Mouse (Mus musculus): ENCODE measurements around the gene Zfp871. TPM values are rescaled to one million over a fixed set of nuclear protein-coding genes. Genes with fewer than 3 reads are reported as not detected.
"Not testable (repeated sequence)": the region's sequence is repeated elsewhere in the genome, so short reads cannot be mapped to it uniquely, and the experiment has no call there.

The Zfp871 gene
- polyA plus RNA-seq, 1 experiment from 2014 or later, result 50.5 TPM

DNA sequence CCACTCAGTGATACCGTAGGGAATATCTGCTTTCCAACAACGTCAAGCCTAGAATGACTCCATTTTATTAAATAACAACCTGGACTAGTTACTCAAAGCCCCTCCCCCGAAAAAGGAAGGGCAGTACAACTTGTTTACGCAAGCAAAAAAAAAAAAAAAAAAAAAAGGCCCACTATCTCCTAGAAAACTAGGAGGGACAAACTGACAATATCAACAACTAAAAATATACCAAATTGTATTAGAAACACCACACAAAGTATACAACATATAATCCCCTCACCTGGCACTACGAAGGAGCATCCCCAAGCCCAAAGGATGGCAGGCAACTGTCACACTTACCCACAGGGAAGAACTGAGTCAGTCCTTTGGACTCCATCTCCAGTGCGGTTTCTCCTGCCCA lies 1.1 kb downstream of the Zfp871 start:
- DNase-seq (ENCODE audit: extremely low spot score, low spot score), result no peak
- Histone ChIP-seq H3K27ac (no peak overlapping the region), H3K36me3 (replicated peaks) (peaks cover 48% of the 10 kb centered on the region), H3K27me3 (ENCODE audit: poor library complexity, severe bottlenecking) (no peaks in the 10 kb centered on the region), H3K4me1 (peaks cover 23% of the 10 kb centered on the region), H3K9me3 (peaks cover 13% of the 10 kb centered on the region), H3K4me3 (peak overlapping the region; percentile 95)
- 81% methylated on average over 6 of the region's 6 CpGs for WGBS

DNA sequence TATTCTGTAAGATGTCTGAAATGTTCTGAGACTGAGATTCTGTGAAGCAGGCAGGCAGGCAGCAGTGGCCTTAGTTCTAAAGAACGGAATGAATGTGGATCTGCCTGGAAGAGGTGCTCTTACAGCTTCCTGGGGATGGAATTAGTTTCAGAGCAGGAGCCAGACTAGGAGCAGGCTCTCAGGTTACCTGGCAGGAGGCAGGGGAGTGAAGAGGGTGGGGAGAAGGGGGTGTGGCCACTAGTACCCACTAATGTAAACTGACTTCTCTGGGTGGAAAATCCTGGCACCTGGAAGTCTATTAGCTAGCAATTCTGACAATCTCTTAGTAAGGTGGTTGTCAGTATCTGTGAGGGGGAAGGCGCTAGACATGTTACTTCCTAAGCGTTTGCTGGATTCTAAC lies 2.4 kb downstream of the Zfp871 start:
- Histone ChIP-seq H3K27me3 (ENCODE audit: poor library complexity, severe bottlenecking) (no peaks in the 10 kb centered on the region), H3K9me3 (peaks cover 13% of the 10 kb centered on the region), H3K4me3 (no peak overlapping the region; the same call in 1 of the 2 replicates), H3K36me3 (replicated peaks) (peaks cover 58% of the 10 kb centered on the region), H3K27ac (no peak overlapping the region), H3K4me1 (peaks cover 23% of the 10 kb centered on the region)
- WGBS, result 91% methylated on average over 3 of the region's 3 CpGs
- no peak for DNase-seq (ENCODE audit: extremely low spot score, low spot score)

DNA sequence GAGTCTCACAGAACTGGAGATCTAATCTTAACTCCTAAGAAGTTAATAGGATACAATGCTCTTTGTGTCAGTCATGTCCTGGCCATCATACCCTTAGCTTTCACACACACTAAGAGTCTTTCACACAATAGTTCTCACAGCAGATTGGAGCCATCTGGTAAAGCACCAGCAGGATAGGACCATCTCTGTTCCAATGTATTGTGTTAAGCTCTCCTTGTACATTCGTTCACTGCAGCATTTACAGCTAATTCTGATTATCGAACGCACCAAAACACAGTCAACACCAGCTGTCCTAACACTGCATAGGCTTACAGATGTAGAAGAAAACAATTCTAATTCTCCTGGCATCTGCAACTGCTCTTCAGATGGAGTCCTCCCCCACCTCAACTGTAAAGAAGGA lies 10.5 kb downstream of the Zfp871 start:
- no peaks in the 10 kb centered on the region for H3K9me3 ChIP-seq
- H3K36me3 ChIP-seq (replicated peaks), result peaks cover 98% of the 10 kb centered on the region
- no peak overlapping the region for H3K27ac ChIP-seq
- no peaks in the 10 kb centered on the region for H3K4me1 ChIP-seq
- 97% methylated on average over 3 of the region's 3 CpGs for WGBS
- H3K4me3 ChIP-seq, result no peak overlapping the region
- no peak for DNase-seq (ENCODE audit: extremely low spot score, low spot score)
- H3K27me3 ChIP-seq (ENCODE audit: poor library complexity, severe bottlenecking), result no peaks in the 10 kb centered on the region

DNA sequence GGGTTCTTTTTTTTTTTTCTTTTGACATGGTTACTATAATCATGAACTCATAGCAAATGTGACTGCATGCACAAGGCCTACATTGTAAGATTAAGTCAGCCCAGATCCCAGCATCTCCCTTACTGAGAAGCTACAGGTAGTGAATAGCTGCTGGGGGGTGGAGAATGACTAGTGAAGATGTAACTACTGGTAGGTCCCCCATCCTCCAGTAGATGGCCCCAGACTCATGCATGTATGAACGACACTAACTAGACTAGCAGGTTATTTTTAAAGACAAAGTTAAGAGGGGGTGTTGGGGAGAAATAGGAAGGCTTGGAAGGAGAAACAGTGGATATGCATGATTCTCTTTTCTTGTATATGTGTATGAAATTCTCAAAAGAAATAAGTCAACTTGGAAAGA lies 16.9 kb downstream of the Zfp871 start:
- no peak for DNase-seq (ENCODE audit: extremely low spot score, low spot score)
- WGBS, result 92% methylated on average over 1 of the region's 1 CpGs
- Histone ChIP-seq H3K27ac (no peak overlapping the region), H3K27me3 (ENCODE audit: poor library complexity, severe bottlenecking) (no peaks in the 10 kb centered on the region), H3K4me1 (no peaks in the 10 kb centered on the region), H3K4me3 (no peak overlapping the region), H3K9me3 (peaks cover 28% of the 10 kb centered on the region), H3K36me3 (replicated peaks) (peaks cover 100% of the 10 kb centered on the region)

DNA sequence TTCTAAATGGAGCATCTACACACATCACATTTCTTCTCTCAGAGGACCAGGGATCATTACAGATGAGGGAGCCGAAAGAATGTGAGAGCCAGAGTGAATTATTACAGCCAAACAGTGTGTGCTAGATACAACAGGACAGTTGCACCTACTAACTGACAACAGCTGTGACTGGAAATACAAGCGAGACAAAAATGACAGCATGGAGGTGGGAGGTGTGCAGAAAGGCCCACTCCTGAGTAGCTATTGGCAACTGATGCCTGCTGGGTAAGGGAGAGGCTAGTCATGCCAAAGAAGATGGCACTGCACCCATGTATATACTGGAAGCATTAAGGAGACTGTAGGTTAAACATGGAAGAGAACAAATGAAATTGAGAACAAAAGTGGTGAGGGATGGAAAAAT lies 21.7 kb downstream of the Zfp871 start:
- peaks cover 49% of the 10 kb centered on the region for H3K9me3 ChIP-seq
- DNase-seq (ENCODE audit: extremely low spot score, low spot score), result no peak
- 96% methylated on average over 2 of the region's 2 CpGs for WGBS
- H3K4me3 ChIP-seq, result no peak overlapping the region
- H3K4me1 ChIP-seq, result no peaks in the 10 kb centered on the region
- H3K27me3 ChIP-seq (ENCODE audit: poor library complexity, severe bottlenecking), result no peaks in the 10 kb centered on the region
- H3K27ac ChIP-seq, result no peak overlapping the region
- peaks cover 86% of the 10 kb centered on the region for H3K36me3 ChIP-seq (replicated peaks)

DNA sequence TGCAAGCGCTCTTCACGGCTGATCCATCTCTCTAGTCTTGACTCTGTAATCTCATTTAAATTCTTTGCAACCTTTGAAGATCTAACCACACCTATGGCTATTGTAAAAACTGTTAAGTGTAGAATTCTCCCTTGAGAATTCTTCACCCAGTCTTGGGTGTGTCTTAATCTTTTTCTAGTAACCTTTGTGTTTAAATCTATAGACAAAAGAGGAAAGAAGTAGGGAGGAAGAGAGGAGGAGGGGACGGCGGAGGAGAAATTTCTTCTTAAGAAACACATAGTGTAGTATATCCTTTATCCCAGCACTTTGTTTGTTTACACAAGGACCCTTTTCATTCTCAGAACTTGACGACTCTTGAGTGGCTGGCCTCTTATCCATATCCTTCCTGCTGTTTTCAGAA lies 30.8 kb downstream of the Zfp871 start:
- Histone ChIP-seq H3K9me3 (no peaks in the 10 kb centered on the region), H3K4me3 (no peak overlapping the region), H3K27ac (no peak overlapping the region), H3K36me3 (replicated peaks) (no peaks in the 10 kb centered on the region), H3K27me3 (ENCODE audit: poor library complexity, severe bottlenecking) (no peaks in the 10 kb centered on the region), H3K4me1 (peaks cover 8% of the 10 kb centered on the region)
- DNase-seq (ENCODE audit: extremely low spot score, low spot score), result no peak
- WGBS, result 74% methylated on average over 5 of the region's 5 CpGs

DNA sequence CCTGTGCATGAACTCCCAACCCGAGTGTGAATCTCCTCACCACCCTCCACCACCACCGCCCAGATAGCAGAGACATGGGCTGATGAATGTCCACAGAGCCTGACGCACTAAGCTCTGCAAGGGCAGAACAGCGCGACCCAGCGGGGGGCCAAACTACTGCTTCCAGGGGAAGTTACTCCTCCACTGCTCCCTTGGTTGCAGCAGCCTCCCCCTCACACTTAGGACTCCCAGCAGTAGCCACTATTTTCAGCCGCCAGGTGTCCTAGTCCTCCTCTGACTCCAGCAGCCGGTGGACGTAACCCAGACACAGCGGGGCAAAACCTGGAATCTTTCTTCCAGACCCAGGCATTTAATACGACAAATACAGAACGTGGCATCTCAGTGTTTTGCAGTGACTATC lies 34.5 kb downstream of the Zfp871 start:
- H3K4me3 ChIP-seq, result peak overlapping the region; percentile 12; the same call in 1 of the 2 replicates
- H3K36me3 ChIP-seq (replicated peaks), result no peaks in the 10 kb centered on the region
- H3K4me1 ChIP-seq, result peaks cover 8% of the 10 kb centered on the region
- DNase-seq (ENCODE audit: extremely low spot score, low spot score), result peak; percentile 33
- H3K9me3 ChIP-seq, result no peaks in the 10 kb centered on the region
- no peaks in the 10 kb centered on the region for H3K27me3 ChIP-seq (ENCODE audit: poor library complexity, severe bottlenecking)
- no peak overlapping the region for H3K27ac ChIP-seq
- 12% methylated on average over 12 of the region's 12 CpGs for WGBS

DNA sequence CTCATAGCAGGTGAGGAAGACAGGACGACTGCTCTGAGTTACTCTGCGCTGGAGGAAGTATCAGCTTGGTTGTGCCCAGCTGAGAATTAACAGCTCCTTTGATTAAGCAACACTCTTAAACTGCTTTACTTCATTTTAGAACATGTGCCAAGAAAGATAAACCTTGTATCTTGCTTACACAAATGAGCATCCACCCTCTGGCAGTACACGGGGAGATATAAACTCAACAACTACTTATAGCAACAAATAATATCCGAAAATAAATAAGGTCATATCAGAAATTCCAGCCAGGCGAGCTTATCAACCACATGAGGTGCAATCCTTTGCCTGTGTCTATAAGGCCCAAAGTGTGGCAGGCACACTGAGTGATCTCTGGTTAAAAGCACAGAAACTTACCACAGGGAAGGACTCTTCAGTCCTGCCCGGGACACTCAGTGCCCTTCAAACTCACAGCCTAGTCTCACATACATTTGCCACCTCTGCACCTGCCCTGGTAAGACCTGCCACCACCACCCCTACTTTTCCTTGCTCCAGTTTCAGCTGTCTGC lies 35.2 kb downstream of the Zfp871 start:
- Histone ChIP-seq H3K4me3 (no peak overlapping the region), H3K9me3 (no peaks in the 10 kb centered on the region), H3K36me3 (replicated peaks) (no peaks in the 10 kb centered on the region), H3K27me3 (ENCODE audit: poor library complexity, severe bottlenecking) (no peaks in the 10 kb centered on the region), H3K4me1 (peaks cover 8% of the 10 kb centered on the region), H3K27ac (no peak overlapping the region)
- DNase-seq (ENCODE audit: extremely low spot score, low spot score), result no peak
- 86% methylated on average over 6 of the region's 6 CpGs for WGBS

DNA sequence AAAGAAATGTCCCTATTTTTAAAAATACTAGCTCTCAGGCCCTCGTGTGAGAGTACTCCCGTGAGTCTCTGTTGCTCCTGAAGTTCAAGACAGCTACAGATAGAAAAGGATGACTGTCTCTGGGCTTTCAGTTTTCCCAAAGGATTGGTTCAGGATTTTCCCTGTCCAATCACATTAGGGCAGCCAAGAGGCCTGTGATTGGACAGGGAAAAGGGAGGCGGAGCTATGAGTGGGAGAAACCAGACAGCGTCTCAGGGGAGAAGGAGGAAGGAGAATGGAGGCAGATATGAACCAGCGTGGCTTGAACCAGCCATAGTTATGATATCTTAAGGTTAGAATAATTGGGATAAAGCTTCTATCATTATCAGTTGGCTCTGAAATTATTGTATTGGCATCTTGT lies 37.5 kb downstream of the Zfp871 start:
- Histone ChIP-seq H3K9me3 (no peaks in the 10 kb centered on the region), H3K4me1 (peaks cover 8% of the 10 kb centered on the region), H3K27ac (no peak overlapping the region), H3K4me3 (no peak overlapping the region), H3K27me3 (ENCODE audit: poor library complexity, severe bottlenecking) (no peaks in the 10 kb centered on the region), H3K36me3 (replicated peaks) (no peaks in the 10 kb centered on the region)
- 51% methylated on average over 5 of the region's 5 CpGs for WGBS
- no peak for DNase-seq (ENCODE audit: extremely low spot score, low spot score)

DNA sequence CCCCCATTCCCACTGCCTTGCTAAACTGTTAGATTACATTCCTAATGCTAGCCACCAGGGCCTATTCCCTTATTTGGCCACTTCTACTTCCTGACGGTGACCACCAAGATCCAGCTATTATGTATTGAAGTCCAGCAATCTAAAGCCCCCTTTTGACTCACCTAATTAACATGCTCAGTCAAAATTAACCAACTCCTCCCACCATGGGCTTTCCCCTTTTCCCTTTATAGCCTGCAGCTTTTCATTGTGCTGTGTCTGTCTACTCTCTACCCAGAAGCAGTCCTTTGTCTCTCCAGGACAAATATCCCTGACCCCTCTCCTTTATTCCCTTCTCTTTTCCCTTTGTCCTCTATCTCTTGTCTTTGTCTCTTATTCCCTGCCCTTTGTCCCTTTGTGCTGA lies 47.0 kb downstream of the Zfp871 start:
- Histone ChIP-seq H3K4me1 (peaks cover 20% of the 10 kb centered on the region), H3K27me3 (ENCODE audit: poor library complexity, severe bottlenecking) (0 out of 2 replicates have a peak, but pooled peaks cover 5% of the 10 kb centered on the region), H3K27ac (no peak overlapping the region), H3K9me3 (no peaks in the 10 kb centered on the region), H3K36me3 (replicated peaks) (no peaks in the 10 kb centered on the region), H3K4me3 (no peak overlapping the region; the same call in 1 of the 2 replicates)
- WGBS, result 14% methylated on average over 1 of the region's 1 CpGs
- no peak for DNase-seq (ENCODE audit: extremely low spot score, low spot score)

DNA sequence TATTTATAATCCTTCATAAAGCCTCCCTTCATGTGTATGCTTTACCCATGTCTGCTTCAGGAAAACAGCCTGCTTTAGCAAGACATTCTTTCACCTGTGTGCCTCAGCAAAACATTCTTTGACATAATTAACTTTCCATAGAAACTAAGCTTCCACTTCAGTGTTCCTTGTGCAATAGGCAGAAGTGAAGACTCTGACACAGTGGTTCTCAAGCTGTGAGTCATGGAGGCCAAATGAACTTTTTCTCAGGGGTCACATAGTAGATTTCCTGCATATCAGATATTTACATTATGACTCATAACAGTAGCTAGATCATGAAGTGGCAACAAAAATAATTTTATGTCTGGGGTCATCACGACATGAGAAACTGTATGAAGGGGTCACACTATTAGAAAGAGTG lies 49.7 kb downstream of the Zfp871 start:
- no peak for DNase-seq (ENCODE audit: extremely low spot score, low spot score)
- Histone ChIP-seq H3K27me3 (ENCODE audit: poor library complexity, severe bottlenecking) (0 out of 2 replicates have a peak, but pooled peaks cover 5% of the 10 kb centered on the region), H3K9me3 (no peaks in the 10 kb centered on the region), H3K27ac (no peak overlapping the region), H3K36me3 (replicated peaks) (no peaks in the 10 kb centered on the region), H3K4me1 (peaks cover 20% of the 10 kb centered on the region), H3K4me3 (no peak overlapping the region)
- WGBS, result 89% methylated on average over 1 of the region's 1 CpGs

DNA sequence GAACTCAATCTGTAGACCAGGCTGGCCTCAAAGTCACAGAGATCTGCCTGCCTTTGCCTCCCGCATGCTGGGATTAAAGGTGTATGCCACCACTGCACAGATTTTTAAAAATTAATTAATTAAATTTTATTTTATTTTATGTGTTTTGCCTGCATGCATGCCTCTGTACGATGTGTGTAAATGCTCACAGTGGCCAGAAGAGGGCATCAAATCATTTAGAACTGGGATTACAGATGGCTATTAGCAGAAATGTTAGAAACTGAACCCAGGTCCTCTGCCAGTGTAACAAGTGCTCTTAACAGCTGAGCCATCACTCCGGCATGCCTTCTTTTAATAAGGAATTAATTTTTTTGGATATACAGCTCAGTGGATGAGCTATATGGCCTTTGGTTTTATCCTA lies 59.1 kb downstream of the Zfp871 start:
- H3K27me3 ChIP-seq (ENCODE audit: poor library complexity, severe bottlenecking), result no peaks in the 10 kb centered on the region; the same call in 1 of the 2 replicates
- no peaks in the 10 kb centered on the region for H3K36me3 ChIP-seq (replicated peaks)
- H3K9me3 ChIP-seq, result peaks cover 6% of the 10 kb centered on the region; the same call in 1 of the 2 replicates
- H3K4me3 ChIP-seq, result no peak overlapping the region
- no peak overlapping the region for H3K27ac ChIP-seq
- DNase-seq (ENCODE audit: extremely low spot score, low spot score), result no peak
- WGBS, result 74% methylated on average over 3 of the region's 3 CpGs
- H3K4me1 ChIP-seq, result peaks cover 6% of the 10 kb centered on the region

DNA sequence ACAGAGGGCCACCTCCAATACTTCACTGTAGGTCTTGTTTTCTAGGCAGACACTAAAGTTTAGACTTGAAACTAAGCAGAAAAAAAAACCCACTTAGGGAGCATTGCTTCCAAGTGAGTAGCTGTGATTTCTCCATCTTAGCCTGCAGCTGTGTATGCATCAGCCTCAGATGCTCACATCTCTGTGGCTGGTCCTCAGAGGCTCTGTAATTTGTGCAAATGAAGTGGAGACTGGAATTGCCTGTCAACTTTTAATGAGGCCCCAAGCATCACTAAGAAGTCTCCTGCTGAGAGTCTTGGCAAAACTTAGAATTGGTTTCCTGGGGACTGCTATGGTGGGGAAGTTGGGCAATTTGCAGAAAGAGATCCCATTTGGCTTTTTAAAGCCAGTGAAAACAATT lies 61.7 kb downstream of the Zfp871 start:
- not testable (repeated sequence) for H3K27ac ChIP-seq; DNase-seq (ENCODE audit: extremely low spot score, low spot score); H3K4me3 ChIP-seq; H3K27me3 ChIP-seq (ENCODE audit: poor library complexity, severe bottlenecking); H3K4me1 ChIP-seq; H3K36me3 ChIP-seq (replicated peaks); H3K9me3 ChIP-seq

DNA sequence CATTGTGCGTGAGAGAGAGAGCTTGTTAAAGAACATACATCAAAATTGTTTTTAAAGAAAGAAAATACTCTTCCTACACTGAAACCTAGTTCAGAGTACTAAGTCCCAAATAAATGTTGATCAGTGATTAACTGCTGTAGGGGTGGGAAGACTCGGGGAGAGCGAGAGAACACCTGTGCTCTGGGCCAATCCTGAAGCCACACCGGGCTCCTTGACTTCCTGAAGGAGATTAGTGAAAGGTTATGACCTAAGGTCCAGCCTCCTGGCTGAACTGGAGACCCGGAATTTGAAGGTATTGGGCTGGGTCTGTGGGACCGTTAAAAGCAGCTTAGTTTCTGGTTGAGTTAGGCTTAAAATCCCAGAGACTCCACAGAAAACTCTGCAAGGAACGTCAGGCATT lies 65.3 kb downstream of the Zfp871 start:
- H3K36me3 ChIP-seq (replicated peaks), result no peaks in the 10 kb centered on the region
- DNase-seq (ENCODE audit: extremely low spot score, low spot score), result no peak
- H3K27ac ChIP-seq, result no peak overlapping the region
- H3K27me3 ChIP-seq (ENCODE audit: poor library complexity, severe bottlenecking), result no peaks in the 10 kb centered on the region; the same call in 1 of the 2 replicates
- 70% methylated on average over 7 of the region's 7 CpGs for WGBS
- peaks cover 22% of the 10 kb centered on the region for H3K9me3 ChIP-seq
- H3K4me3 ChIP-seq, result no peak overlapping the region
- peaks cover 6% of the 10 kb centered on the region for H3K4me1 ChIP-seq
